Mouse (Mus musculus) CH12F3 (cell line): ENCODE data around the gene Abhd2.

Source experiments
- in situ Hi-C: fragments of 300-500 bp; cut with MboI; formaldehyde crosslinking; loops from 2 replicates; pipeline ENCODE4 v1.14.3; 2020; ENCODE audit warnings: low sequenced_read_pairs

Gene Abhd2

GRCm38 (mm10) chr7:79272789-79273718 lies at the start of gene Abhd2:
Abhd2 (plus strand) TSS chr7:79273199.
- in situ Hi-C loops: no loop called here

- in situ Hi-C loops: no loop called here
These were observed 47.5 kb upstream of the Abhd2 start for GRCm38 (mm10) chr7:79225477-79225876.

GRCm38 (mm10) chr7:79226172-79226571 lies 46.8 kb upstream of the Abhd2 start:
- in situ Hi-C loops: no loop called here

GRCm38 (mm10) chr7:79226834-79227486 lies 46.0 kb upstream of the Abhd2 start:
- in situ Hi-C loops: no loop called here

- in situ Hi-C loops: no loop called here
These were observed 44.5 kb upstream of the Abhd2 start for GRCm38 (mm10) chr7:79228471-79228870.

GRCm38 (mm10) chr7:79231577-79231976 lies 41.4 kb upstream of the Abhd2 start:
- in situ Hi-C loops: no loop called here

- in situ Hi-C loops: no loop called here
These were observed 41.0 kb upstream of the Abhd2 start for GRCm38 (mm10) chr7:79232048-79232447.

GRCm38 (mm10) chr7:79238741-79239140 lies 34.3 kb upstream of the Abhd2 start:
- in situ Hi-C loops: no loop called here

- in situ Hi-C loops: loop anchor here (10.0 kb wide), 1 partner anchor 113 kb away; no protein-coding TSS in a partner anchor
These were observed 30.9 kb upstream of the Abhd2 start for GRCm38 (mm10) chr7:79241931-79242625.

GRCm38 (mm10) chr7:79243236-79243635 lies 29.8 kb upstream of the Abhd2 start:
- in situ Hi-C loops: loop anchor here (10.0 kb wide), 1 partner anchor 112 kb away; no protein-coding TSS in a partner anchor

- in situ Hi-C loops: loop anchor here (10.0 kb wide), 1 partner anchor 109 kb away; no protein-coding TSS in a partner anchor
These were observed 26.8 kb upstream of the Abhd2 start for GRCm38 (mm10) chr7:79246039-79246670.

GRCm38 (mm10) chr7:79247408-79247807 lies 25.6 kb upstream of the Abhd2 start:
- in situ Hi-C loops: loop anchor here (10.0 kb wide), 1 partner anchor 107 kb away; no protein-coding TSS in a partner anchor

GRCm38 (mm10) chr7:79247881-79248389 lies 25.1 kb upstream of the Abhd2 start:
- in situ Hi-C loops: loop anchor here (10.0 kb wide), 1 partner anchor 107 kb away; no protein-coding TSS in a partner anchor

GRCm38 (mm10) chr7:79249581-79249980 lies 23.4 kb upstream of the Abhd2 start:
- in situ Hi-C loops: loop anchor here (10.0 kb wide), 1 partner anchor 105 kb away; no protein-coding TSS in a partner anchor

- in situ Hi-C loops: no loop called here
These were observed 18.6 kb upstream of the Abhd2 start for GRCm38 (mm10) chr7:79254248-79254888.

- in situ Hi-C loops: no loop called here
These were observed 17.6 kb upstream of the Abhd2 start for GRCm38 (mm10) chr7:79255350-79255749.

- in situ Hi-C loops: no loop called here
These were observed 17.2 kb upstream of the Abhd2 start for GRCm38 (mm10) chr7:79255752-79256151.

GRCm38 (mm10) chr7:79256716-79257115 lies 16.3 kb upstream of the Abhd2 start:
- in situ Hi-C loops: no loop called here

- in situ Hi-C loops: no loop called here
These were observed 13.9 kb upstream of the Abhd2 start for GRCm38 (mm10) chr7:79258981-79259542.
